Mouse (Mus musculus) intestine, embryonic 14.5 days (tissue): Measurements from ENCODE around the gene Itih3. TPM values are rescaled to one million over a fixed set of nuclear protein-coding genes. Genes with fewer than 3 reads are reported as not detected.

Experiments
- ATAC-seq: fragments of 200-750 bp; cut with Nextera tagmentation; replicated peaks from 2 replicates; pipeline ENCODE4 v1.8.0; 2017; ENCODE audit warnings: low read depth, moderate number of reproducible peaks, moderate TSS enrichment, moderate library complexity; ENCODE audit not compliant: low FRiP score, low TSS enrichment
- DNase-seq: peaks from one replicate; pipeline ENCODE4 v3.0.0-alpha.2; 2018; ENCODE audit warnings: low spot score
- H3K27ac ChIP-seq: fragments of 300-500 bp; sonication (generic); 2 replicates; pipeline ENCODE4 v1.5.1; 2014; ENCODE audit warnings: low read depth, mild to moderate bottlenecking, control low read depth
- H3K27me3 ChIP-seq: fragments of 300-500 bp; sonication (generic); replicated peaks from 2 replicates; pipeline ENCODE4 v1.6.1; 2014; ENCODE audit warnings: low read length, control low read depth; ENCODE audit not compliant: control insufficient read depth, insufficient read depth
- H3K36me3 ChIP-seq: fragments of 300-500 bp; sonication (generic); 2 replicates; pipeline ENCODE4 v1.6.1; 2014; ENCODE audit warnings: low read length, control low read depth; ENCODE audit not compliant: control insufficient read depth, insufficient read depth
- H3K4me1 ChIP-seq: fragments of 300-500 bp; sonication (generic); replicated peaks from 2 replicates; pipeline ENCODE4 v1.6.1; 2014; ENCODE audit warnings: low read length, control low read depth, mixed read lengths; ENCODE audit not compliant: control insufficient read depth, insufficient read depth
- H3K4me2 ChIP-seq: fragments of 300-500 bp; sonication (generic); 2 replicates; pipeline ENCODE4 v1.6.1; 2014; ENCODE audit warnings: low read length
- H3K4me3 ChIP-seq: fragments of 300-500 bp; sonication (generic); 2 replicates; pipeline ENCODE4 v1.5.1; 2014; ENCODE audit warnings: low read depth, low read length, control low read depth, mixed read lengths
- H3K9ac ChIP-seq: fragments of 300-500 bp; sonication (generic); 2 replicates; pipeline ENCODE4 v1.6.1; 2014; ENCODE audit warnings: mild to moderate bottlenecking, low read length
- H3K9me3 ChIP-seq: fragments of 300-500 bp; sonication (generic); 2 replicates; pipeline ENCODE4 v1.6.1; 2016; ENCODE audit warnings: low read length, control low read depth; ENCODE audit not compliant: control insufficient read depth
- WGBS: fragments of 180-500 bp; shearing (Covaris S2); extraction: QIAGEN DNeasy Blood & Tissue Kit; methylation state at CpG from one replicate; pipeline ENCODE4 v1.1.7; 2014; 5-methylcytosine and 5-hydroxymethylcytosine counted together
- polyA plus RNA-seq: library from polyadenylated mRNA; unstranded; fragments of >200 nt; fragmentation: Nextera tagmentation; extraction: Ambion mirVana; gene quantifications from 2 replicates; pipeline ENCODE4 v1.2.1, GENCODE M21; 2014

Itih3 gene
- polyA plus RNA-seq, 1 experiment from 2014 or later = 0.87 TPM

GRCm38 (mm10) chr14:30875955-30876354 lies 47.6 kb downstream of the Itih3 start:
- Histone ChIP-seq H3K4me2 (no peak overlapping the region), H3K27ac (no peak overlapping the region), H3K9me3 (no peaks in the 10 kb centered on the region), H3K36me3 (peaks cover 28% of the 10 kb centered on the region), H3K9ac (no peak overlapping the region), H3K4me3 (no peak overlapping the region), H3K4me1 (peaks cover 7% of the 10 kb centered on the region), H3K27me3 (no peaks in the 10 kb centered on the region)
- DNase-seq = no peak
- no peak for ATAC-seq
- WGBS = 83% methylated on average over 9 of the region's 9 CpGs

- DNase-seq = no peak
- 76% methylated on average over 12 of the region's 12 CpGs for WGBS
- no peaks in the 10 kb centered on the region for H3K27me3 ChIP-seq
- H3K9me3 ChIP-seq = no peaks in the 10 kb centered on the region
- H3K27ac ChIP-seq = no peak overlapping the region
- no peak overlapping the region for H3K4me3 ChIP-seq
- no peak overlapping the region for H3K9ac ChIP-seq
- peaks cover 28% of the 10 kb centered on the region for H3K36me3 ChIP-seq
- no peak overlapping the region for H3K4me2 ChIP-seq
- peaks cover 7% of the 10 kb centered on the region for H3K4me1 ChIP-seq
- ATAC-seq = no peak
Measured at GRCm38 (mm10) chr14:30875130-30875865, 48.3 kb downstream of the Itih3 start.

GRCm38 (mm10) chr14:30874095-30874700 lies 49.4 kb downstream of the Itih3 start:
- Histone ChIP-seq H3K4me3 (no peak overlapping the region), H3K4me1 (peaks cover 7% of the 10 kb centered on the region; the same call in 1 of the 2 replicates), H3K27me3 (no peaks in the 10 kb centered on the region), H3K27ac (no peak overlapping the region), H3K36me3 (peaks cover 31% of the 10 kb centered on the region), H3K9me3 (no peaks in the 10 kb centered on the region), H3K9ac (no peak overlapping the region), H3K4me2 (no peak overlapping the region)
- DNase-seq (no peak), ATAC-seq (no peak)
- 83% methylated on average over 16 of the region's 18 CpGs for WGBS

- peaks cover 35% of the 10 kb centered on the region for H3K36me3 ChIP-seq
Measured at GRCm38 (mm10) chr14:30870206-30871147, 53.1 kb downstream of the Itih3 start.

GRCm38 (mm10) chr14:30869391-30869801 lies 54.2 kb downstream of the Itih3 start:
- Histone ChIP-seq H3K4me2 (no peak overlapping the region), H3K9ac (no peak overlapping the region), H3K4me1 (0 out of 2 replicates have a peak, but pooled peaks cover 5% of the 10 kb centered on the region), H3K9me3 (no peaks in the 10 kb centered on the region), H3K27me3 (no peaks in the 10 kb centered on the region), H3K36me3 (peaks cover 28% of the 10 kb centered on the region), H3K4me3 (no peak overlapping the region), H3K27ac (peak overlapping the region; percentile 58; the same call in 1 of the 2 replicates)
- WGBS = 81% methylated on average over 8 of the region's 8 CpGs
- ATAC-seq (no peak), DNase-seq (no peak)

More at GRCm38 (mm10) chr14:30870206-30871147, 53.1 kb downstream of the Itih3 start:
- Histone ChIP-seq H3K27me3 (no peaks in the 10 kb centered on the region), H3K4me2 (no peak overlapping the region), H3K4me1 (0 out of 2 replicates have a peak, but pooled peaks cover 5% of the 10 kb centered on the region), H3K4me3 (no peak overlapping the region), H3K27ac (peak overlapping the region; percentile 58), H3K9ac (no peak overlapping the region), H3K9me3 (no peaks in the 10 kb centered on the region)
- WGBS = 57% methylated on average over 25 of the region's 25 CpGs
- ATAC-seq (no peak; the same call in 1 of the 2 replicates), DNase-seq (peak; percentile 55)

GRCm38 (mm10) chr14:30868826-30869225 lies 54.7 kb downstream of the Itih3 start:
- Histone ChIP-seq H3K9ac (no peak overlapping the region), H3K27me3 (no peaks in the 10 kb centered on the region), H3K4me2 (no peak overlapping the region), H3K27ac (no peak overlapping the region), H3K4me1 (0 out of 2 replicates have a peak, but pooled peaks cover 5% of the 10 kb centered on the region), H3K9me3 (no peaks in the 10 kb centered on the region), H3K4me3 (no peak overlapping the region), H3K36me3 (peaks cover 22% of the 10 kb centered on the region)
- DNase-seq = no peak
- WGBS = 90% methylated on average over 10 of the region's 10 CpGs
- ATAC-seq = no peak

- Histone ChIP-seq H3K27ac (no peak overlapping the region), H3K9ac (no peak overlapping the region), H3K4me1 (peaks cover 5% of the 10 kb centered on the region; the same call in 1 of the 2 replicates), H3K27me3 (no peaks in the 10 kb centered on the region), H3K4me3 (no peak overlapping the region), H3K9me3 (no peaks in the 10 kb centered on the region), H3K4me2 (no peak overlapping the region), H3K36me3 (peaks cover 14% of the 10 kb centered on the region; the same call in 1 of the 2 replicates)
- WGBS = 29% methylated on average over 5 of the region's 5 CpGs
- ATAC-seq (no peak), DNase-seq (peak; percentile 80)
Measured at GRCm38 (mm10) chr14:30867042-30867441, 56.5 kb downstream of the Itih3 start.

- WGBS = 70% methylated on average over 3 of the region's 3 CpGs
Measured at GRCm38 (mm10) chr14:30865311-30865710, 58.2 kb downstream of the Itih3 start.

More at GRCm38 (mm10) chr14:30865311-30865710, 58.2 kb downstream of the Itih3 start:
- no peak overlapping the region for H3K4me2 ChIP-seq
- ATAC-seq (no peak), DNase-seq (no peak)
- H3K9me3 ChIP-seq = no peaks in the 10 kb centered on the region
- no peak overlapping the region for H3K27ac ChIP-seq
- H3K36me3 ChIP-seq = peaks cover 14% of the 10 kb centered on the region; the same call in 1 of the 2 replicates
- no peak overlapping the region for H3K9ac ChIP-seq
- peaks cover 11% of the 10 kb centered on the region for H3K4me1 ChIP-seq
- H3K4me3 ChIP-seq = no peak overlapping the region
- H3K27me3 ChIP-seq = no peaks in the 10 kb centered on the region
